Mouse (Mus musculus) neural tube, embryonic 14.5 days (tissue): ENCODE data around the gene Spata4. TPM values are rescaled to one million over a fixed set of nuclear protein-coding genes. Genes with fewer than 3 reads are reported as not detected.

ENCODE experiments used
- ATAC-seq: fragments of 200-750 bp; cut with Nextera tagmentation; 2 replicates; pipeline ENCODE4 v1.8.0; 2017; ENCODE audit warnings: low read depth, mild to moderate bottlenecking, moderate TSS enrichment, moderate library complexity
- H3K27ac ChIP-seq: fragments of 300-500 bp; sonication (generic); 2 replicates; pipeline ENCODE4 v1.5.1; 2014; ENCODE audit warnings: low read depth, mild to moderate bottlenecking, control low read depth, low read length, moderate library complexity, mixed read lengths
- H3K27me3 ChIP-seq: fragments of 300-500 bp; sonication (generic); 2 replicates; pipeline ENCODE4 v1.6.1; 2014; ENCODE audit warnings: low read length; ENCODE audit not compliant: control insufficient read depth, insufficient read depth
- H3K36me3 ChIP-seq: fragments of 300-500 bp; sonication (generic); 2 replicates; pipeline ENCODE4 v1.6.1; 2014; ENCODE audit warnings: low read length, mixed read lengths; ENCODE audit not compliant: control insufficient read depth, insufficient read depth
- H3K4me1 ChIP-seq: fragments of 300-500 bp; sonication (generic); 2 replicates; pipeline ENCODE4 v1.6.1; 2014; ENCODE audit warnings: low read length; ENCODE audit not compliant: control insufficient read depth, insufficient read depth
- H3K4me2 ChIP-seq: fragments of 300-500 bp; sonication (generic); 2 replicates; pipeline ENCODE4 v1.6.1; 2014; ENCODE audit warnings: mild to moderate bottlenecking, low read depth, low read length, control low read depth
- H3K4me3 ChIP-seq: fragments of 300-500 bp; sonication (generic); 2 replicates; pipeline ENCODE4 v1.5.1; 2014; ENCODE audit warnings: low read depth, low read length, control low read depth, mixed read lengths
- H3K9ac ChIP-seq: fragments of 300-500 bp; sonication (generic); replicated peaks from 2 replicates; pipeline ENCODE4 v1.6.1; 2014; ENCODE audit warnings: low read depth, mild to moderate bottlenecking, control low read depth, low read length, mixed read lengths
- H3K9me3 ChIP-seq: fragments of 300-500 bp; sonication (generic); 2 replicates; pipeline ENCODE4 v1.6.1; 2016; ENCODE audit warnings: low read length; ENCODE audit not compliant: control insufficient read depth
- WGBS: fragments of 180-500 bp; shearing (Covaris S2); extraction: QIAGEN DNeasy Blood & Tissue Kit; methylation state at CpG from one replicate; pipeline ENCODE4 v1.1.7; 2014; 5-methylcytosine and 5-hydroxymethylcytosine counted together
- polyA plus RNA-seq: library from polyadenylated mRNA; unstranded; fragments of >200 nt; fragmentation: Nextera tagmentation; extraction: Ambion mirVana; gene quantifications from 2 replicates; pipeline ENCODE4 v1.2.1, GENCODE M21; 2014

Spata4 gene
- polyA plus RNA-seq, 1 experiment from 2014 or later: 0.39 TPM

- 49% methylated on average over 4 of the region's 4 CpGs for WGBS
- H3K27ac ChIP-seq: no peak overlapping the region
- no peak overlapping the region for H3K4me2 ChIP-seq
- no peak overlapping the region for H3K9ac ChIP-seq
- H3K4me1 ChIP-seq: no peaks in the 10 kb centered on the region
- no peak overlapping the region for H3K4me3 ChIP-seq
- H3K9me3 ChIP-seq: no peaks in the 10 kb centered on the region
- peak; percentile 41; the same call in 1 of the 2 replicates for ATAC-seq
- no peaks in the 10 kb centered on the region for H3K27me3 ChIP-seq
- no peaks in the 10 kb centered on the region for H3K36me3 ChIP-seq
Observed at GRCm38 (mm10) chr8:54638634-54639033, 38.1 kb downstream of the Spata4 start.

Other genes with a start within 250 kb of the Spata4 start
- 5.3 and 9.4 TPM in 2 replicates for gene Asb5, start 71.2 kb upstream of the Spata4 start, polyA plus RNA-seq
- 43.5 and 44.3 TPM in 2 replicates for gene Spcs3, start 70.8 kb upstream of the Spata4 start, polyA plus RNA-seq